Comparison of ENCODE assay signal across 8 mouse cellular contexts in genomic region chr5:142400981-142401640, GRCm38 (mm10). TPM values are rescaled to one million over a fixed set of nuclear protein-coding genes. Genes with fewer than 3 reads are reported as not detected.
DNase-seq lines count a peak whose midpoint lies in the region; ATAC-seq and TF ChIP-seq lines count a peak whose summit lies in the region.

Foxk1 (plus strand) TSS chr5:142401497.

- H3K79me2 ChIP-seq in myocyte (ENCODE audit: control insufficient read depth, insufficient read depth): peaks cover 34% of the 10 kb centered on the region

- 0% methylated on average over 60 of the region's 60 CpGs for WGBS in forebrain, embryonic 10.5 days
- WGBS in heart, embryonic 14.5 days: under 1% methylated on average over 56 of the region's 60 CpGs
- WGBS in liver, embryonic 11.5 days: under 1% methylated on average over 41 of the region's 60 CpGs

- H3K27me3 ChIP-seq in forebrain, embryonic 10.5 days (ENCODE audit: poor library complexity, severe bottlenecking): no peaks in the 10 kb centered on the region
- no peaks in the 10 kb centered on the region for H3K27me3 ChIP-seq in heart, embryonic 14.5 days (ENCODE audit: control insufficient read depth, insufficient read depth, low read length)
- no peaks in the 10 kb centered on the region for H3K27me3 ChIP-seq in liver, embryonic 11.5 days (replicated peaks; ENCODE audit: control insufficient read depth, insufficient read depth, low read length)
- H3K27me3 ChIP-seq in myocyte (ENCODE audit: control insufficient read depth, insufficient read depth, insufficient read length): no peaks in the 10 kb centered on the region

- peak within 1 kb of the TSS; percentile 96 for H3K4me3 ChIP-seq in forebrain, embryonic 10.5 days
- H3K4me3 ChIP-seq in heart, embryonic 14.5 days (ENCODE audit: control insufficient read depth in 1 of 2, insufficient read depth in 1 of 2, low read depth in 1 of 2, low read length in 2 of 2): peak within 1 kb of the TSS; percentile 88 to 91
- H3K4me3 ChIP-seq in liver, embryonic 11.5 days (ENCODE audit: low read depth, low read length): peak within 1 kb of the TSS; percentile 88
- H3K4me3 ChIP-seq in myocyte: peak within 1 kb of the TSS; percentile 77

- peak; percentile 72 for TF ChIP-seq POLR2A in myocyte (IDR thresholded peaks at IDR 0.05; ENCODE audit: insufficient read length, low read depth)

- peak; percentile 87 for ATAC-seq in heart, embryonic 14.5 days (ENCODE audit: insufficient number of reproducible peaks, insufficient read depth, low FRiP score, low read depth)
- ATAC-seq in liver, embryonic 11.5 days (replicated peaks; ENCODE audit: low FRiP score): peak; percentile 86

- no peaks in the 10 kb centered on the region for H3K9me3 ChIP-seq in forebrain, embryonic 10.5 days
- no peaks in the 10 kb centered on the region for H3K9me3 ChIP-seq in heart, embryonic 14.5 days (ENCODE audit: control insufficient read depth, low read length)
- no peaks in the 10 kb centered on the region for H3K9me3 ChIP-seq in liver, embryonic 11.5 days (ENCODE audit: control insufficient read depth, low read length)

- H3K9ac ChIP-seq in heart, embryonic 14.5 days (ENCODE audit: low read length): peak within 1 kb of the TSS; percentile 94
- peak within 1 kb of the TSS; percentile 86 for H3K9ac ChIP-seq in liver, embryonic 11.5 days (ENCODE audit: low read depth, low read length)

- H3ac ChIP-seq in myocyte (ENCODE audit: control insufficient read depth, insufficient read length): peak within 1 kb of the TSS; percentile 91

- peaks cover 68% of the 10 kb centered on the region for H3K4me1 ChIP-seq in forebrain, embryonic 10.5 days
- peaks cover 18 to 37% of the 10 kb centered on the region in 2 experiments for H3K4me1 ChIP-seq in heart, embryonic 14.5 days (ENCODE audit: control insufficient read depth in 2 of 2, insufficient read depth in 2 of 2, low read length in 2 of 2)
- peaks cover 41% of the 10 kb centered on the region for H3K4me1 ChIP-seq in liver, embryonic 11.5 days (replicated peaks; ENCODE audit: control insufficient read depth, insufficient read depth, low read length)

- H3K4me2 ChIP-seq in heart, embryonic 14.5 days (ENCODE audit: low read length): peak within 1 kb of the TSS; percentile 71
- H3K4me2 ChIP-seq in liver, embryonic 11.5 days: peak within 1 kb of the TSS; percentile 96
- H3K4me2 ChIP-seq in myocyte (ENCODE audit: low read depth): peak within 1 kb of the TSS; percentile 100

- H3K36me3 ChIP-seq in forebrain, embryonic 10.5 days (replicated peaks): peaks cover 27% of the 10 kb centered on the region
- H3K36me3 ChIP-seq in heart, embryonic 14.5 days (ENCODE audit: control insufficient read depth, insufficient read depth, low read length): 0 out of 2 replicates have a peak, but pooled peaks cover 4% of the 10 kb centered on the region
- H3K36me3 ChIP-seq in liver, embryonic 11.5 days (ENCODE audit: control insufficient read depth, insufficient read depth, low read length): no peaks in the 10 kb centered on the region; the same call in 1 of the 2 replicates
- H3K36me3 ChIP-seq in myocyte (ENCODE audit: control insufficient read depth, insufficient read depth): no peaks in the 10 kb centered on the region

- peak within 1 kb of the TSS; percentile 95 for H3K27ac ChIP-seq in forebrain, embryonic 10.5 days
- H3K27ac ChIP-seq in heart, embryonic 14.5 days (replicated peaks in 1 of 2; ENCODE audit: control insufficient read depth in 1 of 2, insufficient read depth in 1 of 2, low read depth in 2 of 2, low read length in 2 of 2): peak within 1 kb of the TSS; percentile 52 to 86; a peak in 3 of 4 replicates
- H3K27ac ChIP-seq in liver, embryonic 11.5 days (ENCODE audit: low read depth, low read length): peak within 1 kb of the TSS; percentile 77

- peak; percentile 75 to 87 for DNase-seq in CD8-positive naive resting alpha-beta T cell, adult 2 months (ENCODE audit: low read depth in 2 of 2, low spot score in 2 of 2)
- DNase-seq in c-Kit-negative CD71-positive TER-119-positive erythroid progenitor cells, embryonic 14.5 days (ENCODE audit: low read depth, low spot score): peak; percentile 60
- DNase-seq in forebrain, embryonic 10.5 days (ENCODE audit: extremely low spot score, low spot score): peak; percentile 95
- DNase-seq in kidney, postnatal 10 days: peak; percentile 97
- DNase-seq in liver, embryonic 11.5 days (ENCODE audit: low spot score): peak; percentile 97
- peak; percentile 90 to 97 for DNase-seq in spleen, postnatal 4 days (ENCODE audit: low spot score in 2 of 2)

TF ChIP-seq in myocyte, 11 proteins besides CTCF, POLR2A, EP300 and RAD21:
- TF ChIP-seq MYOG (IDR thresholded peaks at IDR 0.05; ENCODE audit: control insufficient read depth in 1 of 3, insufficient read depth in 1 of 3, insufficient read length in 2 of 3, low read depth in 2 of 3) (no peak), POLR2AphosphoS2 (IDR thresholded peaks at IDR 0.05; ENCODE audit: insufficient read length, low read depth) (peak; percentile 57), MYOD1 (IDR thresholded peaks at IDR 0.05; ENCODE audit: control insufficient read depth in 1 of 3, insufficient read length in 2 of 3, low read depth in 2 of 3) (peak in 1 of 3 experiments; percentile 19)
TF ChIP-seq in myocyte: peak in this region for 2.

RNA-seq across cellular contexts. Expression of gene Foxk1, which starts in this region (rescaled TPM):
- polyA plus RNA-seq in forebrain, embryonic 10.5 days (2016; fragmentation: Nextera tagmentation; extraction: Ambion mirVana): 4.3 and 5.2 TPM in 2 replicates
- 3.9 and 5.3 TPM in 2 replicates for polyA plus RNA-seq in heart, embryonic 14.5 days (2014; fragmentation: Nextera tagmentation; extraction: Ambion mirVana)
- polyA plus RNA-seq in liver, embryonic 11.5 days (2014; fragmentation: Nextera tagmentation; extraction: Ambion mirVana): 3.1 and 4.0 TPM in 2 replicates
- 10.4 TPM for polyA plus RNA-seq in myocyte (2012; fragmentation: generic; extraction: Trizol)

Comparison
In these comparisons a context has a peak if more than half of its experiments do, and no peak if none do; other contexts are left out.
1. Peak in every context shown above with its lines: DNase-seq, ATAC-seq, H3K4me3 ChIP-seq and H3K27ac ChIP-seq.